Mouse (Mus musculus) bone marrow, adult 2 months (tissue): ENCODE data around the gene Atp11a.

Source experiments
- CTCF ChIP-seq: fragments of 200-500 bp; IDR thresholded peaks from 2 replicates; pipeline ENCODE4 v1.5.1; 2011; ENCODE audit warnings: low read length, control low read depth; ENCODE audit not compliant: control insufficient read depth, insufficient read depth
- POLR2A ChIP-seq: fragments of 200-500 bp; IDR thresholded peaks from 2 replicates; pipeline ENCODE4 v1.6.1; 2011; ENCODE audit warnings: low read depth, mild to moderate bottlenecking, control low read depth, low read length, borderline replicate concordance; ENCODE audit not compliant: control insufficient read depth

- TF ChIP-seq CTCF (no peak), POLR2A (no peak)
These were observed 43.4 kb downstream of the Atp11a start for GRCm38 (mm10) chr8:12800246-12800645.
